Mouse (Mus musculus) lung, embryonic 16.5 days (tissue): ENCODE measurements around the gene Clrn3. TPM values are rescaled to one million over a fixed set of nuclear protein-coding genes. Genes with fewer than 3 reads are reported as not detected.
A peak's percentile ranks its signal among the peaks of the same experiment; 100 is the strongest.

Experiments used
- ATAC-seq: fragments of 200-750 bp; cut with Nextera tagmentation; 2 replicates; pipeline ENCODE4 v1.8.0; 2017; ENCODE audit warnings: low read depth, mild to moderate bottlenecking, moderate library complexity
- H3K27ac ChIP-seq: fragments of 300-500 bp; sonication (generic); 2 replicates; pipeline ENCODE4 v1.5.1; 2014; ENCODE audit warnings: mild to moderate bottlenecking, control low read depth, low read length
- H3K27me3 ChIP-seq: fragments of 300-500 bp; sonication (generic); 2 replicates; pipeline ENCODE4 v1.6.1; 2014; ENCODE audit warnings: low read depth, low read length, mixed read lengths; ENCODE audit not compliant: control insufficient read depth, insufficient read depth
- H3K36me3 ChIP-seq: fragments of 300-500 bp; sonication (generic); 2 replicates; pipeline ENCODE4 v1.6.1; 2014; ENCODE audit warnings: low read length; ENCODE audit not compliant: control insufficient read depth, insufficient read depth
- H3K4me1 ChIP-seq: fragments of 300-500 bp; sonication (generic); replicated peaks from 2 replicates; pipeline ENCODE4 v1.6.1; 2014; ENCODE audit warnings: low read length, mixed read lengths; ENCODE audit not compliant: control insufficient read depth, insufficient read depth
- H3K4me2 ChIP-seq: fragments of 300-500 bp; sonication (generic); 2 replicates; pipeline ENCODE4 v1.6.1; 2014; ENCODE audit warnings: low read depth, low read length, control low read depth
- H3K4me3 ChIP-seq: fragments of 300-500 bp; sonication (generic); 2 replicates; pipeline ENCODE4 v1.5.1; 2014; ENCODE audit warnings: mild to moderate bottlenecking, low read length, control low read depth
- H3K9ac ChIP-seq: fragments of 300-500 bp; sonication (generic); 2 replicates; pipeline ENCODE4 v1.6.1; 2014; ENCODE audit warnings: low read length, control low read depth
- H3K9me3 ChIP-seq: fragments of 300-500 bp; sonication (generic); 2 replicates; pipeline ENCODE4 v1.6.1; 2016; ENCODE audit warnings: low read length; ENCODE audit not compliant: control insufficient read depth
- WGBS: fragments of 180-500 bp; shearing (Covaris S2); extraction: QIAGEN DNeasy Blood & Tissue Kit; methylation state at CpG from one replicate; pipeline ENCODE4 v1.1.7; 2014; 5-methylcytosine and 5-hydroxymethylcytosine counted together
- polyA plus RNA-seq: library from polyadenylated mRNA; unstranded; fragments of >200 nt; fragmentation: Nextera tagmentation; extraction: Ambion mirVana; gene quantifications from 2 replicates; pipeline ENCODE4 v1.2.1, GENCODE M21; 2015

Gene Clrn3
- polyA plus RNA-seq, 1 experiment from 2014 or later, result not detected

- Histone ChIP-seq H3K4me3 (no peak overlapping the region), H3K36me3 (no peaks in the 10 kb centered on the region), H3K9ac (no peak overlapping the region), H3K27ac (no peak overlapping the region), H3K27me3 (no peaks in the 10 kb centered on the region), H3K4me1 (no peaks in the 10 kb centered on the region), H3K4me2 (no peak overlapping the region), H3K9me3 (no peaks in the 10 kb centered on the region)
- ATAC-seq, result peak; percentile 56; the same call in 1 of the 2 replicates
- WGBS, result 33% methylated on average over 12 of the region's 12 CpGs
Observed at GRCm38 (mm10) chr7:135485796-135486410, 42.6 kb downstream of the Clrn3 start.

GRCm38 (mm10) chr7:135485116-135485795 lies 43.2 kb downstream of the Clrn3 start:
- no peak for ATAC-seq
- no peaks in the 10 kb centered on the region for H3K9me3 ChIP-seq
- H3K4me3 ChIP-seq, result no peak overlapping the region
- H3K36me3 ChIP-seq, result no peaks in the 10 kb centered on the region
- 23% methylated on average over 10 of the region's 10 CpGs for WGBS
- no peak overlapping the region for H3K27ac ChIP-seq
- H3K4me1 ChIP-seq, result no peaks in the 10 kb centered on the region
- H3K27me3 ChIP-seq, result no peaks in the 10 kb centered on the region
- H3K9ac ChIP-seq, result no peak overlapping the region
- H3K4me2 ChIP-seq, result no peak overlapping the region

- 43% methylated on average over 11 of the region's 11 CpGs for WGBS
- Histone ChIP-seq H3K9me3 (no peaks in the 10 kb centered on the region), H3K27me3 (no peaks in the 10 kb centered on the region), H3K4me1 (peaks cover 3% of the 10 kb centered on the region; the same call in 1 of the 2 replicates), H3K4me2 (no peak overlapping the region), H3K36me3 (no peaks in the 10 kb centered on the region), H3K27ac (no peak overlapping the region), H3K9ac (no peak overlapping the region), H3K4me3 (no peak overlapping the region)
- ATAC-seq, result no peak
Observed at GRCm38 (mm10) chr7:135484341-135484740, 44.1 kb downstream of the Clrn3 start.

- H3K4me1 ChIP-seq, result peaks cover 3% of the 10 kb centered on the region; the same call in 1 of the 2 replicates
- H3K4me2 ChIP-seq, result no peak overlapping the region
- no peak for ATAC-seq
- no peak overlapping the region for H3K9ac ChIP-seq
- no peaks in the 10 kb centered on the region for H3K36me3 ChIP-seq
- WGBS, result 53% methylated on average over 6 of the region's 6 CpGs
- H3K4me3 ChIP-seq, result no peak overlapping the region
- no peaks in the 10 kb centered on the region for H3K27me3 ChIP-seq
- no peak overlapping the region for H3K27ac ChIP-seq
- H3K9me3 ChIP-seq, result no peaks in the 10 kb centered on the region
Observed at GRCm38 (mm10) chr7:135483751-135484150, 44.7 kb downstream of the Clrn3 start.

GRCm38 (mm10) chr7:135481150-135481549 lies 47.3 kb downstream of the Clrn3 start:
- H3K9ac ChIP-seq, result no peak overlapping the region
- WGBS, result 19% methylated on average over 7 of the region's 7 CpGs
- H3K4me2 ChIP-seq, result no peak overlapping the region
- H3K9me3 ChIP-seq, result no peaks in the 10 kb centered on the region
- H3K27me3 ChIP-seq, result no peaks in the 10 kb centered on the region
- H3K4me3 ChIP-seq, result no peak overlapping the region
- H3K27ac ChIP-seq, result no peak overlapping the region
- ATAC-seq, result no peak
- H3K4me1 ChIP-seq, result peaks cover 3% of the 10 kb centered on the region; the same call in 1 of the 2 replicates
- no peaks in the 10 kb centered on the region for H3K36me3 ChIP-seq

DNA sequence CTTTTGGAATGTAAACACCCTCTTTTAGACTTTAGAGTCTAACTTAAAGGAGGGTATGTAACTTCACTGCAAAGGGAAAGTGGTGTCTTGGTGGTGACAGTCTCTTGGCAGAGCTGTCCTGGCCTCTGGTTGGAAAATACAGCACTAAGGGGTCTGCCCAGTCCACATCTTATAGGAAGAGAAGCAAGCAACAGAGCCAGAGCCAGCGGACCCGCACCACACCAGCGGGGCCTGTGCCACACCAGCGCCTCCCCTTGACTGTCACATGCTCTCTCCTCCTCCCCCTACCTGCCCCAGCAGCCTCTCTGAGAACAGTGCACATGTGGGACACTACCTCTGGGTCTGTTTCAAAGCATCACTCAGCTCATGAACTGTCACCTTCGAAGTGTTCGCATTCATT lies 48.5 kb downstream of the Clrn3 start:
- H3K4me3 ChIP-seq, result no peak overlapping the region
- 64% methylated on average over 6 of the region's 6 CpGs for WGBS
- no peak overlapping the region for H3K4me2 ChIP-seq
- H3K9me3 ChIP-seq, result no peaks in the 10 kb centered on the region
- peaks cover 3% of the 10 kb centered on the region; the same call in 1 of the 2 replicates for H3K4me1 ChIP-seq
- H3K36me3 ChIP-seq, result no peaks in the 10 kb centered on the region
- H3K27me3 ChIP-seq, result no peaks in the 10 kb centered on the region
- ATAC-seq, result no peak
- H3K9ac ChIP-seq, result no peak overlapping the region
- H3K27ac ChIP-seq, result no peak overlapping the region

DNA sequence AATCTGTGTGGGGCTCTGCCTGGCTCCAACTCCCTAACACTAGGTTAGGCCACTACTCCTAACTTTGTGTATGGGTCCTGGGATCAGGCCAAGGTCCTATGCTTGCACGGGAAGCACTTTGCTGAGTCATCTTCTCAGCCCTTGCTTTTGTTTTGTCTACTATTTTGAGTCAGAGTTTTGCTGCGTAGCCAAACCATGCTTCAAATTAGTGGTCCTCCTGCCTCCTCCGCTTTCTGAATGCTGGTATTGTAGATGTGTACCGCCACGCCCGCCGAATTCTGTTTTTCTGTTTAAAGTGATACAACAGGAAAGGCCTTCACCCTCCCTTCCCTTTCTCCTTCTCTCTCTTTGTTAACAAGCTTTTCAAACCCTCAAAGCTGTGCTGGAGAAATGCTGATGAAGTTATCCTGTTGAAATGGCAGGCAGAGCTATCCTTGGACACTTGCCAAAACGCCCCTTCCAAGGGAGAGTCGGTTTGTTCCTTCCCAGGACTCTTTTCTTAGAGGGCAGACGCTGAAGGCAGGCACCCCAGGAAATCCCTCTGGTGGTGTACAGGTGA lies 49.1 kb downstream of the Clrn3 start:
- no peak overlapping the region for H3K4me3 ChIP-seq
- H3K9me3 ChIP-seq, result no peaks in the 10 kb centered on the region
- peaks cover 3% of the 10 kb centered on the region; the same call in 1 of the 2 replicates for H3K4me1 ChIP-seq
- no peaks in the 10 kb centered on the region for H3K36me3 ChIP-seq
- H3K27me3 ChIP-seq, result no peaks in the 10 kb centered on the region
- no peak overlapping the region for H3K9ac ChIP-seq
- ATAC-seq, result peak; percentile 54
- H3K4me2 ChIP-seq, result no peak overlapping the region
- 36% methylated on average over 10 of the region's 10 CpGs for WGBS
- no peak overlapping the region for H3K27ac ChIP-seq

GRCm38 (mm10) chr7:135477256-135477655 lies 51.2 kb downstream of the Clrn3 start:
- H3K4me2 ChIP-seq, result no peak overlapping the region
- no peak overlapping the region for H3K9ac ChIP-seq
- peaks cover 3% of the 10 kb centered on the region; the same call in 1 of the 2 replicates for H3K4me1 ChIP-seq
- H3K27me3 ChIP-seq, result no peaks in the 10 kb centered on the region
- no peak for ATAC-seq
- H3K9me3 ChIP-seq, result no peaks in the 10 kb centered on the region
- 59% methylated on average over 5 of the region's 5 CpGs for WGBS
- no peaks in the 10 kb centered on the region for H3K36me3 ChIP-seq
- no peak overlapping the region for H3K4me3 ChIP-seq
- no peak overlapping the region for H3K27ac ChIP-seq

- no peak overlapping the region for H3K9ac ChIP-seq
- ATAC-seq, result no peak
- no peak overlapping the region for H3K4me3 ChIP-seq
- no peaks in the 10 kb centered on the region for H3K36me3 ChIP-seq
- H3K27me3 ChIP-seq, result no peaks in the 10 kb centered on the region
- peaks cover 3% of the 10 kb centered on the region; the same call in 1 of the 2 replicates for H3K4me1 ChIP-seq
- no peaks in the 10 kb centered on the region for H3K9me3 ChIP-seq
- no peak overlapping the region for H3K27ac ChIP-seq
- no peak overlapping the region for H3K4me2 ChIP-seq
- 48% methylated on average over 8 of the region's 8 CpGs for WGBS
Observed at GRCm38 (mm10) chr7:135475981-135476380, 52.5 kb downstream of the Clrn3 start.
